Mouse (Mus musculus) ES-CJ7 (cell line): ENCODE data around the gene Vps33a.

Experiments
- DNase-seq: peaks from one replicate; pipeline ENCODE4 v3.0.0; 2011; ENCODE audit warnings: low read depth, low spot score

Gene Vps33a

GRCm38 (mm10) chr5:123572357-123573186 is at the start of gene Vps33a:
TSS of gene Vps33a (minus strand) at chr5:123573038.
- peak; percentile 99 for DNase-seq

GRCm38 (mm10) chr5:123622421-123622820 is 49.6 kb upstream of the Vps33a start:
- peak; percentile 65 for DNase-seq

GRCm38 (mm10) chr5:123618558-123618957 is 45.7 kb upstream of the Vps33a start:
- DNase-seq = peak; percentile 67

GRCm38 (mm10) chr5:123614246-123614645 is 41.4 kb upstream of the Vps33a start:
- DNase-seq = peak; percentile 39

- DNase-seq = peak; percentile 75
These were observed 37.0 kb upstream of the Vps33a start for GRCm38 (mm10) chr5:123609843-123610242.

GRCm38 (mm10) chr5:123609416-123609815 is 36.6 kb upstream of the Vps33a start:
- no peak for DNase-seq

GRCm38 (mm10) chr5:123607211-123607669 is 34.4 kb upstream of the Vps33a start:
- no peak for DNase-seq

- DNase-seq = no peak
These were observed 30.7 kb upstream of the Vps33a start for GRCm38 (mm10) chr5:123603496-123603895.

GRCm38 (mm10) chr5:123602174-123602573 is 29.3 kb upstream of the Vps33a start:
- no peak for DNase-seq

- peak; percentile 48 for DNase-seq
These were observed 26.5 kb upstream of the Vps33a start for GRCm38 (mm10) chr5:123599319-123599718.

- DNase-seq = no peak
These were observed 20.9 kb upstream of the Vps33a start for GRCm38 (mm10) chr5:123593622-123594280.

- no peak for DNase-seq
These were observed 7.2 kb upstream of the Vps33a start for GRCm38 (mm10) chr5:123580043-123580442.

GRCm38 (mm10) chr5:123576696-123577095 is 3.9 kb upstream of the Vps33a start:
- DNase-seq = no peak

GRCm38 (mm10) chr5:123573362-123573761 is 524 bp upstream of the Vps33a start:
- no peak for DNase-seq

GRCm38 (mm10) chr5:123561128-123561527 is 11.7 kb downstream of the Vps33a start:
- DNase-seq = no peak

- DNase-seq = no peak
These were observed 13.2 kb downstream of the Vps33a start for GRCm38 (mm10) chr5:123559588-123559987.

- DNase-seq = no peak
These were observed 16.4 kb downstream of the Vps33a start for GRCm38 (mm10) chr5:123556451-123556850.

- DNase-seq = no peak
These were observed 17.1 kb downstream of the Vps33a start for GRCm38 (mm10) chr5:123555693-123556092.

GRCm38 (mm10) chr5:123533801-123534200 is 39.0 kb downstream of the Vps33a start:
- no peak for DNase-seq

GRCm38 (mm10) chr5:123530056-123530455 is 42.8 kb downstream of the Vps33a start:
- DNase-seq = no peak

GRCm38 (mm10) chr5:123528641-123529040 is 44.2 kb downstream of the Vps33a start:
- DNase-seq = no peak

- no peak for DNase-seq
These were observed 46.8 kb downstream of the Vps33a start for GRCm38 (mm10) chr5:123525916-123526495.
